Mouse (Mus musculus) fat pad, adult 2 months (tissue): ENCODE results near the gene Flot1.

ENCODE experiments used
- DNase-seq: peaks from one replicate; pipeline ENCODE4 v3.0.0-alpha.2; 2011; ENCODE audit warnings: low read depth, low spot score; ENCODE audit errors: extremely low read depth

Flot1 gene

DNA sequence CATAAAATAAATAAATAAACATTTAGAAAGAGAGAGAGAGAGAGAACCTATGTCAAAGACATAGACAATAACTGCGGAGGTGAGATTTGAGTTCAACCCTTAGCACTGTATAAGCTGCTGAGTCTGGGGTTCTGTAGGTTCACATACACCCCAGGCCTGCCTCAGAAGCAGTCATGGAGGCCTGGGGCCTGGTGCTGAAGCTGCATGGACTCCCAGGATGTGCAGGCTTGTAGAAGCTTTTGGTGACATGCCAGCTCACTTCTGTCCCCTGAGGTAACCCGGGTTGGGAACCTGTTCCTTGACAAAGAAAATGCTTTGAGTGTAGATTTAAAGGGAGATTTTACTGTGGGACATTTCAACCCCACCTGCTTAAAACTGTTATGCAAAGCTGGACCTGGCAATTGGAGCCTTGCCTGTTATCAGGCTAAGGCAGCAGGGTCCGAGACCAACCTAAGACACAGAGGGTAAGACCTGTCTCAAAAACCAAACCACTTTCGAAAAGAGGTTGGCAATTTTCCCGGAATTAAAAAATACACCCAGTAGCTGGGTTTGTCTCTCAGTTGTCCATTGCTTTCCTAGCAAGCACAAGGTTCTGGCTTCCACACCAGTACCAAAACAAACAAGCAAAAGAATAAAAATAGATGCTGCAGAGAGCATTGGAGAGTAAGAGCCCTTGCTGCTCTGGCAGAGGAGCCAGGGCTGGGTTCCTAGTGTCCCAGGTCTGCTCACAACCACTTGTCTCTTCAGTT lies 12.0 kb upstream of the Flot1 start:
- no peak for DNase-seq

DNA sequence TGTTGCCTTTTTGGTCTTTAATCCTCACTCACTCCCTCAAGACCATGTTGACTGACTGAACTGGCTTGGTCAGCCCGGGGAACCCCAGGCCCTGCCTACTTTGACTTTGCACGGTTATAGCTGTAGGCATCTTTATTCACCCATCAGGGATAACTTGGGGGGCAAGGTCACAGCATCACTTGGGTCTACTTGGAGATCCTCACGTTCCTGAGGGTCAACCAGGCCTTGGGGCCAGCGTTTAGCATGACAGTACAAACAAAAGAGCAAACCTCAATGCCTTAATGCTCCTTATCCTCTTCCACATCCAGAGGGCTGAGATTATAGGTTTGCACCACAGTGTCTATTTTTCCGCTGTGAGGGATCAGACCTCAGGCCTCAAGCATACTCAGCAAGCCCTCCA lies 10.7 kb upstream of the Flot1 start:
- DNase-seq, result no peak

DNA sequence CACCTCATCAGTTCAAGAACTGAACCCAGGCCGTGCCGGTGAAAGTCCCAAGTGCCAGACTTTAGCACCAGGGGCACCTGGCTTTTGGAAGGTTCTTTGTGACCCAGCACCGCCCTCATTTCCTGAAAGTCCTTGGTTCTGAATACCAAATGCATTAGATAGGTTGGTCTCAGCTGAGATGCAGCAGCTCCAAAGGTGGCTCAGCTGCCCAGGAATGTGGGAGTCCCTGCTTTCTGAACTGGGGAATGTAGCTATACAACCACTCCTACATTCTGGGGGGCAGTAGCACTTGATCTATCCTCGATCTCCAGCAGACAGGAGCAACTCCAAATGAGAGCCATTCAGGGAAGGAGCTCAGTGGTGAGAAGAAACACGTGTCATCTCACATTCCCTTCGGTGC lies 10.3 kb upstream of the Flot1 start:
- DNase-seq, result no peak

DNA sequence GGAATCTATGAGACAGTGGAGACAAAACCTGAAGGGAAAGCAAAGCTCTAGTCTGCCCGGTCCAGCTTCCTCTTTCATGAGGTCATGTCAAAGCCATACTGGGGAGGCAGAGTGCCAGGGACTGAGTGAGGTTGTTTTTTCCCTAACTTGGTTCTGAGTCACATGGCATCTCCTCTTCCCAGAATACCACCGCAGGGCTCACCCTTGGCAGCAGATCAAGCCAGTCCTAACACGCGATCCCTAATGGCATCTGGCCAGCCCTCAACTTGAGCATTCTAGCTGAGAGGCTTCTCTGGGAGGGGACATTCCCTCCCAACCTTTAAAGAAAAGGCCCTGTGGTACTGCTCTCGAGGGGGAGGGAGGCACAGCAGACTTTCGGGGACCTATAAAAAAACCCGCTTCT lies 9.8 kb upstream of the Flot1 start:
- peak; percentile 77 for DNase-seq

DNA sequence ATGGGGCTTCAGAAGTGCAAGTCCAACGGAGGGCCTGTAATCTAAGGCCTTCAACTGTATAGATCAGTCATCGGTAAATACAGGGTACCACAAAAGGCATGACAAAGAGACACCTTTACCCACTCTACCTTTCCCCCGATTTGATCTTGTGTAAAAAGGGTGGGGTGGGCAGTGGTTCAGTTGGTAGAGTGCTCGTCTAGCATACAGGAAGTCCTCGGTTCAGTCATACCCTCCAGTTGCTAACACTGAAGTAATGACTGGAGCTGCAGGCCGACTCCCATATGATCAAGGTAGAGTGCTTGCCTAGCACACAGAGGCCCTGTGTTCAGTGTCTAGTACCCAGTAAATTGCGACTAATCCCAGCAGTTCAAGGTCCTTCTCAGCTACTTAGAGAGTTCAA lies 9.4 kb upstream of the Flot1 start:
- DNase-seq, result no peak

DNA sequence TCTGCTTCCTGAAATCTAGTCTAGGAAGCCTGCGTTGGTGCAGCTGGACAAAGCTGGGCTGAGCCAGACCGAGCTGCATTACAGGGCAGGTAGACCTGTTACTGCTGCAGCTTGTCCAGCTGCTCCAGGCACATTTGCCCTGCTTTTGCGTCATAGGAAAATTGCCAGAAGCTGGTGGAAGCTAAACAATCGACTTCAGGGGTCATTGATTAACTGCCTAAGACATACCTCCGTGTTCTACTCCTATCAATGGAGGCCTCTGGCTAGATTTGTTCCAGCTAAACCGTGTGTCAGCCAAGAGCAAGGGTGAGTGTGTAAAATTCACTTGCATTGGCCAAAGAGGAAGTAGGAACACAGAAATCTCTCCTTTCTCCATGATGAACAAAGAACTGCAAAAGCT lies 8.4 kb upstream of the Flot1 start:
- peak; percentile 55 for DNase-seq

DNA sequence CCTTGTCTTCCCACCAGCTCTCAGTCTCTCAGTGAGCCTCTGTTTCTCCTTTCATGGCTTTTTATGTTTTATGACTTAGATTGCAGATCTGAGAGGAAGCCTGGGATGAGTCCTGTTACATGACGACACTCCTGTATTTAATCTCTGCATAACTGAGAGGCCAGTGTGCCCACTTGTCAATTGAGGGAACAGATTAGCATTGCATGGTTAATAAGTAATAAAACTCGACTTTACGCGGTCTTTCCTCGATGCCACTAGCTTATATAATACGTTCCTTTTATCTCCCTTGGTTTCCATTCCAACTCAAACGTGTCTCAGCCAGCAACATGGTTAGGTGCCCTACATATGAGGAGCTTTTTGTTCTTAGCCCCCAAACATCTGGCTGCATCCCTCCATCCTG lies 7.2 kb upstream of the Flot1 start:
- DNase-seq, result no peak

DNA sequence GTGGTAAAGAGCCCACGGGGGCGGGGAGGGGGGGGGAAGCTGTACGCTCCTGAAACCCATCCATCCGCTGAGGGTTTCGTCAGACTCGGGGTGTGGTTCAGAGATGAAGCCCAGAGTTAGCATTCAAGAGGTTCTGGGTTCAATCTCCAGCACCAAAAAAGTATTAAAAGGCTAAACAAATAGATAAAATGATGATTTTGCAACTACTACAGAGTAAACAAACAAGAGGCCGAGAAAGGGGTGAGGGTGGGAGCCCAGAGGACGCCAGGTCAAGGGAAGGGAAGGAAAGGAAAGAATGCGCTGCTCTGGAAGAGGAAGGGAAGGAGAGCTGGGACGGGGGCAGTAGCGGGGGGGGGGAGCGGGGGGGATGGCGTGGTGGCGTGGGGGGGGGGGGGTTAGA lies 6.3 kb upstream of the Flot1 start:
- no peak for DNase-seq

DNA sequence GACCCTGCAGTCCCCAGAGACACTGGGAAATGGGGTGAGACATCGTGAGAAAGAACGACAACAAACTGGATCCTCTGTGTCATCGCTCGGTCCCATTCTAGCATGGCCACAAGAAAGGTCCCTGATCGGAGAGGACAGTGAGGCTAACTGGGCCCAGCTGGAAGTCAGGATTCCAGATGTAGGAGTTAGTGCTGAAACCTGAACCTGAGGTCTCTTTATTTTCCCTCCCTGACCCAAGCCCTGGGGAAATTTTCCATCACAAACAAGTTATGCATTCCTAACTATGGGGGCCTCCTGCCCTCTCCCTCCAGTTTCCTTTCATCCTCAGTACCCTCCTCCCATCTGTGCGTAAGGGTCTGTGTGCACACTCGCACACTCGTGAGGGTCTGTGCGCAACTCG lies 5.8 kb upstream of the Flot1 start:
- no peak for DNase-seq

DNA sequence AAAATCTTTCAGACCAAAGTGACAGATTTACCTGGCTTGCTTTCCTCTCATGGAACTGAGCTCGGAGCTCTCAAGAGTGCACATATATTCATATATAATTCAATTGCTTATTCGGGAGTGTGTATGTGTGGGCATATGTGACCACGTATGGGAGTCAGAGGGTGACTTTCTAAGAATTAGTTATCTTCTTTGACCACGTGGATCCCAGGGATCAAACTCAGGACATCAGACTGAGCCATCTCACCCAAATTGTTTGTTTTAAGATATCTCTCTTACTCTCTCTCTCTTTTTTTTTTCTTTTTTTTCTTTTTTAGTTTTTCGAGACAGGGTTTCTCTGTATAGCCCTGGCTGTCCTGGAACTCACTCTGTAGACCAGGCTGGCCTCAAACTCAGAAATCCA lies 2.9 kb upstream of the Flot1 start:
- no peak for DNase-seq

DNA sequence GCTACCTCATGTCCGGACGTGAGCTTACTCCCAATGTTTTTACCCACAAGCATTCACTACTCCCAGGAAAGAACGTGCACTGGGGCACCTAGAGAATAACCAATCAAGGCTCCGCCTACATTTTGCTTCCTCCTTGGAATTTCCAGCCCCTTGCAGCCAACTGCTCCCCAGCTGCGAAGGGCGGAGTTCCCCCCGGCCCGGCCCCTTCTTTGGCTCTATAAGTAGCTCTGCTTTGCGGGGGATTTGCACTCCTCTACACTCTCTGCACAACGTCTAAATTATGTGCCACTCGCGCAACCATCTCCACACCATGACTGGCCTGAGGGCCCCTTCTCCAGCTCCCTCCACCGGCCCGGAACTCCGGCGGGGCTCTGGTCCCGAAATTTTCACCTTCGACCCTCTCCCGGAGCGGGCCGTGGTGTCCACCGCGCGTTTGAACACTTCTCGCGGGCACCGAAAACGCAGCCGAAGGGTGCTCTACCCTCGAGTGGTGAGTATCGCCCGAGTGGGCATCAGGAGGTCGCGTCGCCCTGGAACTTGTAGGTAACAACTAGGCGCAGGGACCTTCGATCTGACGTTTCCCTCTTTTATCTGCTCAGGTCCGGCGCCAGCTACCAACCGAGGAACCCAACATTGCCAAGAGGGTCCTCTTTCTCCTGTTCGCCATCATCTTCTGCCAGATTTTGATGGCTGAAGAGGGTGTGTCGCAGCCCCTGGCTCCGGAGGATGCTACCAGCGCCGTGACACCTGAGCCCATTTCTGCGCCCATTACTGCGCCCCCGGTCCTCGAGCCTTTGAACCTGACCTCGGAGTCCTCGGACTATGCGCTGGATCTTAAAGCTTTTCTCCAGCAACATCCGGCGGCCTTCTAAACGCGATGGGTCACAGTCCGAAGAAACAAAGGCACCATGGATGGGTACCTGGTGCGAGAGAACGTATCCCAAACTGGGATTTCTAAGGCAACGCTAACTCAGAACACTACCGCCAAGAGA lies 1.3 kb upstream of the Flot1 start, which contains the start of gene Ier3:
Gene Ier3, plus strand, starts transcription at position 246 of the 992 bp plus-strand sequence.
- DNase-seq, result no peak

DNA sequence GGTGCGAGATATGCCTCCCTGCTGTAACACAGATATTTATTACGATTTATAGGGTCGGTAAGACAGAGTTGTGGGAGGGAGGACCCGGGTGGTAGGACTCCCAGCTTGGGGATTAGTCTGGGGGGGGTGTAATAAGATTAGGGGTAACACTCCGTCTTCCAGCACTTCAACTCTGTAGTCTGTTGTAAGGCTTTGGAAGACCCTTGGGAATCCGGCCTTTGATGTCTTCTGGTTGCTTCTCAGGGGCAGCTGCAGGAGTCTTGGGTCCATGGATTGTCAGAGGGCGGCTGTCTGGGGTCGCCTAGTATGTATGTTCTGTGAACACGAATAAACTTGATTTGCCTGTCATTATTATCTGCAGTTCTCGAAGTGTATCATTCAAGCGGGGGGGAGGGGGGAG lies 466 bp upstream of the Flot1 start:
- no peak for DNase-seq

DNA sequence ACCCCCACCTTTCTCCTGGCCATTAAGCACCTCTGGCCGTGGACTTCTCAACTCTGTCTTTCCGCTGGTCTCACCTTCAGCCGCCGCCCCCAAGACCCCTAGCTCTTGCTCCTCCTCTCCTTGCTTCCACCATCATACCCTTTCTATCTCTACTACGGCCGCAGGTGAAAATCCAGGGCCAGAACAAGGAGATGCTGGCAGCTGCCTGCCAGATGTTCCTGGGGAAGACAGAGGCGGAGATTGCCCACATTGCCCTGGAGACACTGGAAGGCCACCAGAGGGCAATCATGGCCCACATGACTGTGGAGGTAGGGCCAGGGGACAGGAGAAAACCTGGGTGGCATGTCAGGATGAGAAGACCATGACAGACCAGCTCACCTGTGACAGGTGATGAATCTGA lies 1.4 kb downstream of the Flot1 start:
- DNase-seq, result no peak

DNA sequence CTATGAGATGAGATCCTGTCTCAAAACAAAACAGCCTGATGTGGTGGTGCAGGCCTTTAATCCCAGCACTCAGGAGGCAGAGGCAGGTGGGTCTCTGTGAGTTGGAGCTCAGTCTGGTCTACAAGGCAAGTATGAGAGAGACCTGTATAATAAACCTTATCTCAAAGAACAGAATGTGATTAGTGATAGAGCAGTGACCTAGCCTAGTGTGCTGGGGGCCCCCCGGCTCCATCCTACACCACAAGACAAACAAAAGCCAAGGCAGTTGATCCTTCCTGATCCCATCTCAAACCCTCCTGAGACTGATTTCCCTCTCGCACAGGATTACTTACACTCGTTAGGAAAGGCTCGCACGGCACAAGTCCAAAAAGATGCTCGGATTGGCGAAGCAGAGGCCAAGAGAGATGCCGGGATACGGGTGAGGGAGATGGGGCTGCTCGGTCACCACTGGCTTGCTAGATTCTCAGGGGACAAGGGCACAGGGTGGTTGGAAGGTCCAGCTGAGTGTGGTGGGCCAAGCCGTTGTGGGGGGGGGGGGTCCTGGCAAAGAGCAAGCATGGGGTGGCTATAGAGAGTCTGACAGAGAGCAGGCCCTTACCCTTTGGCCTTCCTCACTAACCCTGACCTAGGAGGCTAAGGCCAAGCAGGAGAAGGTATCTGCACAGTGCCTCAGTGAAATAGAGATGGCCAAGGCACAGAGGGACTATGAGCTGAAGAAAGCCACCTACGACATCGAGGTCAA lies 2.2 kb downstream of the Flot1 start:
- DNase-seq, result no peak

DNA sequence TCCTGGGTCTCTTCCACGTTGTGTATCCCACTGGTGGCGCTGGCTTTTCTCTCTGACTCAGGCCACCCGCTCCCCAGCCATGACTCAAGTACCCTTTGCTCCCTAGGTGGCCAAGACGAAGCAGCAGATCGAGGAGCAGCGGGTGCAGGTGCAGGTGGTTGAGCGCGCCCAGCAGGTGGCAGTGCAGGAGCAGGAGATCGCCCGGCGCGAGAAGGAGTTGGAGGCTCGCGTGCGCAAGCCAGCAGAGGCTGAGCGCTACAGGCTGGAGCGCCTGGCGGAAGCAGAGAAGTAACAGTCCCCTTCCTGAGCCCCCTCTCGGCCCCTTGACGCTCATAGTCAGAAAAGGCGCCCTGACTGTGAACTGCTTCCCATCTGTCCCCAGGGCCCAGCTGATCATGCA lies 6.7 kb downstream of the Flot1 start:
- no peak for DNase-seq

DNA sequence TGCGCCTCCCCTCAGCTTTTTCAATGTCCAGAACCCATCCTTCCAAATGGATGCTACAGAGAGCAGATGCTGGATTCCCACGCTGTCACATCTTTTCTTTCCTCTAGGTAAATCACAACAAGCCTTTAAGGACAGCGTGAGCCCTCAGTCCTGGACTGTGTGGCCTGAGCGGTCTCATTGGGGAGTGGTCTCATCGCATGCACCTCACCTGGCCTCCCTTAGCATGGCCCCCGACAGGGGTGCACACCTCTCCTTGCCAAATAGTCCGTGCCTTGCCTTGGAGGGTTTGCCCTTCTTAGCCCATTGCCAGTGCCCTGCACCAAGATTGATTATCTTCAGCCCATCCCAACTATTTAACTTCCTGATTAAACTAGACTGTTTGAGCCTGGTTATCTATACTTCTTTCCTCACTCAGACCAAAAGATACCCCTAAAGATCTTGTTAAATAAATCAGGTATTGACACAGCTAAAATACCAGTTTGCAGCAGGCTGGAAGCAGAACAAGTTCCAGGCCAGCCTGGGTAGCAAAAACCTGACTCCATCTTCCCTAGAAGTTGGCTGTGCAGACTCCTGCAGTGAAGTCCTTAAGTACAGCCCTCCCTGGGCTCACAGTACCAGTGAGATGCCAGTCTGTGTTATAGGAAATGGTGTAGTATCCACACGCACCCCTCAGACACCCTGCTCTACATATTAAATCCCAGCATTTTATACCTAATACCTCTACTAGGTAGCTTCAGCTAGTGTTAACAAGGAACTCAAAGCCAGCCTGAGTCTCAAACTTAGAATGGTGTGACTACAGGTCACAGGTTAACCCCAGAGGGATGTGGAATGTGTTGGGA lies 9.6 kb downstream of the Flot1 start:
- DNase-seq, result no peak

DNA sequence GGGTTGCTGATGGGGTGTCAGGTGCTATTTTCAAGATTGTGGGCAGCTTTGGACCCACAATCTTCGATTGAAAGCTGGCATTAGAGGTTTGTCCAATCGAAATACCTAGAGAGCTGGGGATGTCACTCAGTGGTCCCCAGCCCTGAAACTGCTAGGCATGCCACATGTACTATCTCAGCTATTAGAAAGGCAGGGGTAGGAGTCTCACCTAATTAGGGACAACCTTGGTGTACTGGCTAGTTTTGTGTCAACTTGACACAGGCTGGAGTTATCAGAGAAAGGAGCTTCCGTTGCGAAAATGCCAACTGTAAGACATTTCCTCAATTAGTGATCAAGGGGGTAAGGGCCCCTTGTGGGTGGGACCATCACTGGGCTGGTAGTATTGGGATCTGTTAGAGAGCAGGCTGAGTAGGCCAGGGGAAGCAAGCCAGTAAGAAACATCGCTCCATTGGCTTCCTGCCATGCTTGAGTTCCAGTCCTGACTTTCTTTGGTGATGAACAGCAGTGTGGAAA lies 10.3 kb downstream of the Flot1 start:
- DNase-seq, result no peak

DNA sequence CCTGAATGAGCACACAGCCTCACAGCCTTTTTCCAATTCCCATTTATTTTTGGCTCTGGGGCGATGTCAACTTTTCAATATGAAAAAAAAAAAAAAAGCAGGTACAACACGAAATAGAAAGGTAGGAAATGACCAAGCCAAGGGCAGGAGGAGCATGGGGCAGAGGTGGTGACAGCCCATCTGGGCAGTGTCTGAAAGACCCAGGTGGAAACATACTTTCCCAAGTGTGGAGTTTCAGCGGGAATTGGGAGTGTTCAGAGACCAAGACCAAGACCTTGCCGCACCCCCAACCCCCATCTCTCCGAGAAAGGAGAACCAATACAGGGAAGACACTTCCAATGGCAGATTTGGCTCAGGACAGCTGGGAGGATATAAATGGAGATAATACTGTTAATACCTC lies 10.9 kb downstream of the Flot1 start:
- no peak for DNase-seq

DNA sequence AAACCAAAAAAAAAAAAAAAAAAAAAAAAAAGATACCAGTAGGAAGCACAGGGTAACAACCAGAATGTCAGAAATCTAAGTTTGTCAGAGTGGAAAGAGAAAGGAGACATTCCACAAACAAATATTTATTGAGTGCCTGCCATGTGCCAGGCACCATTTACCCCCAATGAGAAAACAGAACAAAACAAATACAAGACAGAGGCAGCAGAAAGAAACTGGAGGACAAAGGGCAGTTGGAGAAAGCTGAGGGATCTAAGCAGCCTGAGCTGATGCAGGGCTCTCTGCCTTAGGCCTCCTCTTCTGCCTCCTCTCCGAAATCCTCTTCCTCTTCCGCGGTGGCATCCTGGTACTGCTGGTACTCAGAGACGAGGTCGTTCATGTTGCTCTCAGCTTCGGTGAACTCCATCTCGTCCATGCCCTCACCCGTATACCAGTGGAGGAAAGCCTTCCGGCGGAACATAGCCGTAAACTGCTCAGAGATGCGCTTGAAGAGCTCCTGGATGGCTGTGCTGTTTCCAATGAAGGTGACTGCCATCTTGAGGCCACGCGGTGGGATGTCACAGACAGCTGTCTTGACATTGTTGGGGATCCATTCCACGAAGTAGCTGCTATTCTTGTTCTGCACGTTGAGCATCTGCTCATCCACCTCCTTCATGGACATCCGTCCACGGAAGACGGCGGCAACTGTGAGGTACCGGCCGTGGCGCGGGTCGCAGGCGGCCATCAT lies 11.8 kb downstream of the Flot1 start:
- no peak for DNase-seq
